Mouse (Mus musculus) stomach, postnatal 0 days (tissue): ENCODE measurements around the gene H2-Eb1.

Experiments used
- CTCF ChIP-seq: IDR thresholded peaks from 2 replicates; pipeline ENCODE4 v1.5.1; 2016; ENCODE audit warnings: antibody characterized with exemption, low read depth, mild to moderate bottlenecking, moderate library complexity
- EP300 ChIP-seq: optimal IDR thresholded peaks from 2 replicates; pipeline ENCODE3; 2016; ENCODE audit warnings: antibody characterized with exemption

DNA sequence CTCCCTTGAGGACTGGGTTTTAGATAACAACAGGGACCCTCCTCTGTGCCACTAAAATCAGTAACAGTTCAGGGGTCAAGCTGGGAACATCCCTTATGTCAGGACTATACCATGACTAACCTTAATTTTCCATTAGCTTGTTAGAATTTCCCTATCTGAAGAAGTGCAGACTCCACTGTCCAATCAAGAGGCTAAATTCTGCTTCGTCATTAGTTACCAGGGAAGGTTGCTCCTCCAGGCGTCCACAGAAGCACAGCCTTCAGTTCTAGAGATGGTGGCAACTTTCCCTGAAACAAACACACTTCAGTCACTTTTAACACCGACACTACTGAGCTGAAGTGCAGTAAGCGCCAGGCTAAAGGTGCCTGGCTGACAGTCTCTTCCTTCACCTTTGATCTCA is 916 bp upstream of the H2-Eb1 start:
- TF ChIP-seq CTCF (no peak), EP300 (no peak)
